Mouse (Mus musculus): ENCODE data around the gene 6330409D20Rik. TPM values are rescaled to one million over a fixed set of nuclear protein-coding genes. Genes with fewer than 3 reads are reported as not detected.

The 6330409D20Rik gene
- total RNA-seq, 2 experiments from 2014 or later, result not detected

- DNase-seq, result no peak
Measured at GRCm38 (mm10) chr2:32722581-32722980, 18.2 kb downstream of the 6330409D20Rik start.

GRCm38 (mm10) chr2:32722046-32722445 lies 18.8 kb downstream of the 6330409D20Rik start:
- no peak for DNase-seq

GRCm38 (mm10) chr2:32720681-32721229 lies 20.1 kb downstream of the 6330409D20Rik start, which contains the start of gene Sh2d3c:
TSS of gene Sh2d3c (plus strand) at chr2:32721055.
- DNase-seq, result no peak

- DNase-seq, result no peak
Measured at GRCm38 (mm10) chr2:32720053-32720452, 20.8 kb downstream of the 6330409D20Rik start.

GRCm38 (mm10) chr2:32718761-32719160 lies 22.1 kb downstream of the 6330409D20Rik start:
- no peak for DNase-seq

- no peak for DNase-seq
Measured at GRCm38 (mm10) chr2:32714987-32715425, 25.8 kb downstream of the 6330409D20Rik start.

- no peak for DNase-seq
Measured at GRCm38 (mm10) chr2:32714117-32714986, 26.5 kb downstream of the 6330409D20Rik start.

GRCm38 (mm10) chr2:32712934-32713817 lies 27.6 kb downstream of the 6330409D20Rik start, which contains the start of gene Cdk9:
TSS of gene Cdk9 (minus strand) at chr2:32713076.
- peak; percentile 93 for DNase-seq

- peak; percentile 94 for DNase-seq
Measured at GRCm38 (mm10) chr2:32712586-32712933, 28.3 kb downstream of the 6330409D20Rik start.

- DNase-seq, result peak; percentile 76
Measured at GRCm38 (mm10) chr2:32712108-32712551, 28.7 kb downstream of the 6330409D20Rik start.

GRCm38 (mm10) chr2:32711301-32712056 lies 29.3 kb downstream of the 6330409D20Rik start:
- DNase-seq, result no peak

- DNase-seq, result no peak
Measured at GRCm38 (mm10) chr2:32710425-32710824, 30.4 kb downstream of the 6330409D20Rik start.

- DNase-seq, result no peak
Measured at GRCm38 (mm10) chr2:32709521-32710137, 31.2 kb downstream of the 6330409D20Rik start.

GRCm38 (mm10) chr2:32708643-32709042 lies 32.2 kb downstream of the 6330409D20Rik start:
- DNase-seq, result no peak

GRCm38 (mm10) chr2:32706971-32707370 lies 33.8 kb downstream of the 6330409D20Rik start:
- DNase-seq, result no peak

GRCm38 (mm10) chr2:32705018-32705417 lies 35.8 kb downstream of the 6330409D20Rik start:
- DNase-seq, result no peak

- DNase-seq, result no peak
Measured at GRCm38 (mm10) chr2:32704021-32704421, 36.8 kb downstream of the 6330409D20Rik start, which contains the start of gene Fpgs. TSS of gene Fpgs (minus strand) at chr2:32704145.

- DNase-seq, result no peak
Measured at GRCm38 (mm10) chr2:32703046-32703445, 37.8 kb downstream of the 6330409D20Rik start.

GRCm38 (mm10) chr2:32700966-32701743 lies 39.7 kb downstream of the 6330409D20Rik start:
- no peak for DNase-seq

- no peak for DNase-seq
Measured at GRCm38 (mm10) chr2:32699680-32700079, 41.1 kb downstream of the 6330409D20Rik start.

All from gastrocnemius, postnatal 25 days (tissue).